Mouse (Mus musculus) adrenal gland, postnatal 14 days (tissue): Measurements from ENCODE around the gene Mcemp1. TPM values are rescaled to one million over a fixed set of nuclear protein-coding genes. Genes with fewer than 3 reads are reported as not detected.

Source experiments
- DNase-seq: peaks from one replicate; pipeline ENCODE4 v3.0.0; 2021; ENCODE audit warnings: mixed read lengths
- long read RNA-seq, 2 experiments: library from polyadenylated mRNA; stranded (forward); transcript quantifications; one replicate each; pipeline ENCODE4 v2.0.0; 2021
- total RNA-seq: library from RNA; stranded (reverse); gene quantifications from 2 replicates; pipeline ENCODE4 v1.2.3, GENCODE M21; 2021

Mcemp1 gene
- 0.37 and 0.75 TPM in 2 replicates for total RNA-seq
- long read RNA-seq, experiment 1: 0 reads
- long read RNA-seq, experiment 2, partial matches to known transcripts: 0 of 1 reads
- long read RNA-seq, experiment 2, other reads (novel, unspliced or antisense): 0 of 1 reads

- no peak for DNase-seq
Measured at GRCm38 (mm10) chr8:3665507-3665906, at the start of gene Mcemp1. Mcemp1 (plus strand) TSS chr8:3665754.

- DNase-seq: peak; percentile 98
Measured at GRCm38 (mm10) chr8:3621199-3621970, 44.2 kb upstream of the Mcemp1 start, which contains the start of the genes Xab2 and Pet100. Xab2 (minus strand) TSS chr8:3621316. Pet100 (plus strand) TSS chr8:3621548.

GRCm38 (mm10) chr8:3622119-3622518, 43.4 kb upstream of the Mcemp1 start:
- no peak for DNase-seq

- DNase-seq: no peak
Measured at GRCm38 (mm10) chr8:3625445-3625844, 40.1 kb upstream of the Mcemp1 start, which contains the start of gene Pcp2. Pcp2 (minus strand) TSS chr8:3625545.

- no peak for DNase-seq
Measured at GRCm38 (mm10) chr8:3626971-3627370, 38.6 kb upstream of the Mcemp1 start.

GRCm38 (mm10) chr8:3628014-3628413, 37.5 kb upstream of the Mcemp1 start:
- DNase-seq: peak; percentile 51

DNA sequence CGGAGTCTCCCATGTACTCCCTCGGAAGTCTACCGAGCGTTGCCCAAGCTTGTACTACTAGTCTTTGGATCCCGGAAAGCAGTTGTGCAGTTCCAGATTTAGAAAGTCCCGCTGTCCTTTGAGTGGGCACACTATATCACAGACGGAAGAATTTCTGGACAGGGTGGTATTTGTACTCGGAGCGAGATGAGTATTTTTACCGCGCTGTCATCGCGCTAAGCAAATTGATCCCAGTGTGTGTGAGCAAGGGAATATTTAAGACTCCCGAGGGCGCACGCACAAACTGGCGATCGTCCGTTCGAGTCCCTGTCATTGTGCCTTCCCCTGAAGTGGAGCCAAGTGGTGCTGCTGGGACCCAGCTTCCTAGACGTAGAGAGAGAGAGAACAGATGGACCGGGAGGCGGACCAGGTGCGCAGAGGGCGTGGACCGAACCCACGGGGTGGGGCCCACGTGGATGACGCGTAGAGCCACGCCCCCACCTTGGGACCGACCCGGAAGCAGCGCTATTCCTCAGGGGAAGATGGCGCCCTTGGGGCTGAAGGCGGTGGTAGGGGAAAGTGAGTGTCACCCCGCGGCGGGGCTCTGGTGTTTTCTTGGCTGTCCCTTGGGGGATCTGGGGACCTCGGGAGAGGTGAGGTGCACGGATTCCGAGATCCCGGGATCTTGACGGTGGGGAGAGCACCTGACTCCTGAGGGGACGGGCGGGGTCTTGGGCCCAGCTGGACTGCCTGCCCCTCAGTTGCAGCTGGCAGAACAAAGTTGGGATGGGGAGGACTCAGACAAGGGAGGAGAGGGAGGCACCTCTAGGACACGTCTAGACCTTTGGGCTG, 34.7 kb upstream of the Mcemp1 start, which contains the start of gene Stxbp2:
TSS of gene Stxbp2 (plus strand) at position 309 of the 831 bp plus-strand sequence.
- peak; percentile 88 for DNase-seq

DNA sequence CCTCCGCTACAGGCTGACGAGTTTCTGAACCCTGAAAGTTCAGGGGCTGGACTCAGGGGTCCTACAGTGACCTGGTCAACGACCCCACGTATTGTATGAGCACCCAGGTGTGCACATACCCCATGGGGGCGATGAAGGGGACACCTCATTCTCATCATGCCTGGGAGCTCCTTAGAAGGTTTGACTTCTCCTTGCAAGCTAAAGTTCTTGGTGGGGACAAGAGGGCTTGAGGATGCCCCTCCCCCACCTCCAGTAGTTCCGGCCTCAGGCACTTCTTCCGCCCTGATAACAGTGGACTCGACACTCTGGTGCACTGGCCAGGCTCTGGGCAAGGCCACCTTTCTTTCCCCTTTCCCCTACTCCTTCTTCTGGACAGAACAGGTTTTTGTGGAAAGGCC, 34.1 kb upstream of the Mcemp1 start:
- DNase-seq: peak; percentile 41

DNA sequence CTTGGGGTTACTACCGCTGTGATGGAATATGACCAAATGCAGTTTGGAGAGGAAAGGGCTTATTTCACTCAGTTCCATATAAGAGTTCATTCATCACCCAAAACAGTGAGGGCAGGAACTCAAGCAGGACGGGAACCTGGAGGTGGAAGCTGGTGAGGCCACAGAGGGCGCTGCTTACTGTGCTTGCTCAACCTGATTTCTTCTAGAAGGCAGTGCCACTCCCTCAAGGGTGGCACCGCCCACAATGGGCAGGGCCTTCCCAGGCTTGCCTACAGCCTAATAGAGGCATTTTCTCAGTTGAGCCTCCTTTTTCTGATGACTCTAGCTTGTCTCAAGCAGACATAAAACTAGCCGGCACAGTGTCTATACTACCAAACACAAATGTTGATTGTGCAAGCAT, 19.8 kb upstream of the Mcemp1 start:
- DNase-seq: peak; percentile 85

- peak; percentile 27 for DNase-seq
Measured at GRCm38 (mm10) chr8:3646824-3647531, 18.6 kb upstream of the Mcemp1 start.

- no peak for DNase-seq
Measured at GRCm38 (mm10) chr8:3647561-3647960, 18.0 kb upstream of the Mcemp1 start.

DNA sequence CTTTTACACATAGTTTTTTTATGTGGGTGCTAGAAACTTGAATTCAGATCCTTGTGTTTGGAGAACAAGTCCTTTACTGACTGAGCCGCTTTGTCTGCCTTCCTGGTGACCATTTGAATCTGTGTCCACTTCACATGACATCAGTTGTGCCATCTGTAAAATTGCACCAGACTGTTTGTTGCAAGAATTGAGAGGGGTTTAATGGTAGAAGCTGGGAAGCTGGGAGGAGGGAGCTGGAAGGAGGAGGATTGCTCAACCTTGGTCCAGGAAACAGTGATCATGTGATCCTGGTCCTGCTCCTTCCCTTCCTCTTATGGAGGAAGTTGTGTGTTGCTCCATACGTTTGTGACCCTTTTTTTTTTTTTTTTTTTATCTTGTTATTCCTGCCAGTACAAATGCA, 17.3 kb upstream of the Mcemp1 start:
- no peak for DNase-seq

GRCm38 (mm10) chr8:3648990-3649389, 16.6 kb upstream of the Mcemp1 start:
- DNase-seq: no peak

DNA sequence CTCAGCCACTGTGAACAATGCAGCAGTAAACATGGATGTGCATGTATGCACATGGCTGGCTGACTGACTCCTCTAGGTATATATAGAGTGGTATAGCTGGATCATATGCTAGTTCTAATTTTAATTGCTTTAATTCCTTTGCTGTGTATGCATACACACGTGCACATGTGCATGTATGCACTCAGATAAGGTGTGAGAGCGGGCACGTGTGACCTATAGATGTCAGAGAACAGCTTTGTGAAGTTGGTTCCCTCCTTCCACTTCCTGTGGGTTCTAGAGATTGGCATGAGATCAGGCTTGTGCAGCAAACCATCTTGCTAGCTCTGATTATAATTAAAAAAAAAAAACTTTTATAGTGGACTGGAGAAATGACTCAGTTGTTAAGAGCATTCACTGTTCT, 12.7 kb upstream of the Mcemp1 start:
- no peak for DNase-seq

DNA sequence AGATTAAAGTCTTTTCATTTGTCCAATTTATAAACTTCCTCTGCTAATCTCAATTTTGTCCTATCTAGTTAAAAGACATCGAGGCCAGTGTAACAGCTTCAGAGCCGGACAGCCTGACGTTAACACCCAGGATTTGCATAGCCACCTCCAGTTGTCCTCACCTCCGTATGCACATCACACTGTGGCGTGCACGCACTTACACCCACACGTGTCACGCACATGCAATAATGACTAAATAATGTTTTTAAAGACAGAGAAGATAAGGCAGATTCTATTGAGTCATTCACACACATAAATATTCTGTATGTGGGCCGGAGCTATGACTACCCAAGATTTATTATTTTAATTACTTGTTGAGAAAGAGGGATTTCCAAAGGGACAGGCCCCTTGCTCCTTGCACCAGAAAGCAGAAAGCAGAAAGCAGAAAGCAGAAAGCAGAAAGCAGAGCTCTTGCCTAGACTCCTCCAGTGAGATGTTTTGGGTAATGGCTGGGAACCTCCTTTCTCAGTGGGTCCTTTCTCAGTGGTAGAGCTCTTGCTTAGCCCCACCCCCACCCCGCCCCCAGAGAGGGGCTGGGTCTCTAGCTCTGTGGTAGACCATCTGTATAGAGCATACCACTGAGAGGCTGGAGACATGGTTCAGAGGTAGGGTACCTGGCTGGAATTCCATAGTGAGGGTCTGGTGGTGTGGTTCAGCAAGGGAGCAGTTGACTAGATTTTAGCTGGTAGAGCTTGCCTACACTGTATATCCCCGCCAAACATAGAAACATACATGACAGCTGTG, 10.6 kb upstream of the Mcemp1 start:
- DNase-seq: peak; percentile 13

GRCm38 (mm10) chr8:3655526-3655925, 10.0 kb upstream of the Mcemp1 start, which contains the start of gene Retn:
Retn (plus strand) TSS chr8:3655770.
- peak; percentile 38 for DNase-seq

GRCm38 (mm10) chr8:3656725-3657381, 8.7 kb upstream of the Mcemp1 start:
- DNase-seq: peak; percentile 45

- no peak for DNase-seq
Measured at GRCm38 (mm10) chr8:3660889-3661288, 4.7 kb upstream of the Mcemp1 start.

DNA sequence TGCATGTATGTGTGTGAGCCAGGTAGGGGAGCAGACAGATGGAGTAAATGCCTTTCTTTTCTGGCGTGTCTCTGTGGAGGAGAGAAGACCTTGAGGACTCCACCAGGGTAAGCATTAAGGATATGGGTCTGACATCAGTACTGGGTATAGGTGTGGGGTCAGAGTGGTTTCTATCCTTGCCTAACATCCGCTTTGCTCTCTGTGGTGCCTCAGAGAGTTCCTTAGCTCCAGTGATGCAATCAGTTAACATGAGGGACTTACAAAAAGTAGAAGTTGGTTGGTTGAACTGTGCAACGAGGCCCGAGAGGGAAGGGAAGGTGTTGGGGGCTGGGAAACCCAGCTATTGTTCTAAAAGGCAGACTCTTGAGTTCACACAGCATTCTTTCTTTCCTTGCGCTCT, 1.1 kb upstream of the Mcemp1 start:
- no peak for DNase-seq

DNA sequence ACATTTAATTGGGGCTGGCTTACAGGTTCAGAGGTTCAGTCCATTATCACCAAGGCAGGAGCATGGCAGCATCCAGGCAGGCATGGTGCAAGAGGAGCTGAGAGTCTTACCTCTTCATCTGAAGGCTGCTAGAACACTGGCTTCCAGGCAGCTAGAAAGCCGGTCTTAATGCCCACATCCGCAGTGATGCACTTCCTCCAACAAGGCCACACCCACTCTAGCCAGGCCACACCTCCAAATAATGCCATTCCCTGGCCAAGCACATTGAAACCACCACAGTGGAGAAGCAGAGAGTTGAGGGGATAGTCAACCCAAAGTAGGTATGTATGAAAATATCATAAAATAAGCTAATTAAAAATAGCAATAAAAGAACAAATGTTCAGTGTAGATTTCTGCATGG, 4.8 kb downstream of the Mcemp1 start:
- no peak for DNase-seq
